Mouse (Mus musculus): Measurements from ENCODE around the gene Rbm4b. TPM values are rescaled to one million over a fixed set of nuclear protein-coding genes. Genes with fewer than 3 reads are reported as not detected.

Gene Rbm4b
- polyA plus RNA-seq, 1 experiment from 2014 or later = 190 TPM

DNA sequence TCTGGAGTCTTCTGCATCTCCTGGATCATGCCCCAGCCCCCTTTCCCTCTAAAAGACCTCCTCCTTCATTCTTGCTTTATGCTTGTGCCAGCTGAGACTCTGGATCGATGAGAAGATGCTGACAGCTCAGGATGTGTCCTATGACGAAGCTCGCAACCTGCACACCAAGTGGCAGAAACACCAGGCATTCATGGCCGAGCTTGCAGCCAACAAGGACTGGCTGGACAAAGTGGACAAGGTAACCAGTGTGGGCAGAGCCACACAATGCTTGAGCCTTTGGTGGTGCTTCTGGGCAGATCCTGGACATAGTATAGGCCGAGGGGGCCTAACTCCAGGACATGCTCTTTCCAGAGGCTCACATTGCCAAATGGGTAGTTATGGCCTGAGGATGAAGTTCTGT, 16.5 kb upstream of the Rbm4b start:
- 93% methylated on average over 5 of the region's 5 CpGs for WGBS
- no peaks in the 10 kb centered on the region for H3K27me3 ChIP-seq (ENCODE audit: control insufficient read depth, insufficient read depth, low read length)
- no peaks in the 10 kb centered on the region for H3K9me3 ChIP-seq (ENCODE audit: control insufficient read depth, low read length)
- ATAC-seq (ENCODE audit: low FRiP score, low TSS enrichment) (no peak), DNase-seq (no peak)
- peaks cover 94% of the 10 kb centered on the region for H3K36me3 ChIP-seq (ENCODE audit: control insufficient read depth, insufficient read depth, low read length)
- H3K9ac ChIP-seq (replicated peaks; ENCODE audit: low read length) = no peak overlapping the region
- H3K4me1 ChIP-seq (ENCODE audit: control insufficient read depth, insufficient read depth, low read length) = no peaks in the 10 kb centered on the region
- H3K4me3 ChIP-seq (replicated peaks; ENCODE audit: low read depth, low read length) = no peak overlapping the region
- no peak overlapping the region for H3K4me2 ChIP-seq (ENCODE audit: low read length)
- H3K27ac ChIP-seq (replicated peaks; ENCODE audit: low read depth, low read length) = no peak overlapping the region

DNA sequence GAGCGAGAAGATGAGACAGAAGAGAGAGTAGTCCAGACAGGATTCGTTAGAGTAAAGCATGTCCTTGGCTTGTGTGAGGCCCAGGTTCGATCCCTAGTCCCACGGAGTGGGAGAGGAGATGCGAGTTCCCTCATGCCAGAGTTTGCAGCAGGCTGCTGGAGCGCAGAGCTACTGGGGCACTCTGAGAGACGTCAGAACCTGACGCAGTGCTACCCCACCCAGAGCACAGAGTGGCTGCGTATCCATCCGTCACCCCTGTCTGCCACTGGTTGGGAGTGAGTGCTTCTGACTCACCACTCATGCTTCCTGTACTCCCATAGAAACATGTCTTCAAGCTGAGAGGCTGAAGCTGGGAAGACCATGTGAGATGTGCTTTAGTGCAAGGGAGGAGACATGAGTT, 14.8 kb upstream of the Rbm4b start:
- 86% methylated on average over 10 of the region's 10 CpGs for WGBS
- H3K4me2 ChIP-seq (ENCODE audit: low read length) = no peak overlapping the region
- no peaks in the 10 kb centered on the region for H3K4me1 ChIP-seq (ENCODE audit: control insufficient read depth, insufficient read depth, low read length)
- no peak overlapping the region for H3K4me3 ChIP-seq (replicated peaks; ENCODE audit: low read depth, low read length)
- no peaks in the 10 kb centered on the region for H3K27me3 ChIP-seq (ENCODE audit: control insufficient read depth, insufficient read depth, low read length)
- ATAC-seq (ENCODE audit: low FRiP score, low TSS enrichment) (no peak), DNase-seq (no peak)
- H3K9ac ChIP-seq (replicated peaks; ENCODE audit: low read length) = no peak overlapping the region
- H3K36me3 ChIP-seq (ENCODE audit: control insufficient read depth, insufficient read depth, low read length) = peaks cover 95% of the 10 kb centered on the region
- H3K9me3 ChIP-seq (ENCODE audit: control insufficient read depth, low read length) = no peaks in the 10 kb centered on the region
- no peak overlapping the region for H3K27ac ChIP-seq (replicated peaks; ENCODE audit: low read depth, low read length)

DNA sequence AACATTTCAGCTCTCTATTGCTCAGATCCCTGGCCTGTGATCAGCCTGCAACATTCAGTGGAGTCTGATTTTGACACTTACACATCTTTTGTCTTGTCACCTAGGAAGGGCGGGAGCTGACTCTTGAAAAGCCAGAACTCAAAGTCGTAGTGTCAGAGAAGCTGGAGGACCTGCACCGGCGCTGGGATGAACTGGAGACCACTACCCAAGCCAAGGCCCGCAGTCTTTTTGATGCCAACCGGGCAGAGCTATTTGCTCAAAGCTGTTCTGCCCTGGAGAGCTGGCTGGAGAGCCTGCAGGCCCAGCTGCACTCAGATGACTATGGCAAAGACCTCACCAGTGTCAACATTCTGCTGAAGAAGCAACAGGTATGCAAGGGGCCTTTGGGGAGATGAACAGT, 14.1 kb upstream of the Rbm4b start:
- Histone ChIP-seq H3K9ac (replicated peaks; ENCODE audit: low read length) (no peak overlapping the region), H3K4me1 (ENCODE audit: control insufficient read depth, insufficient read depth, low read length) (no peaks in the 10 kb centered on the region), H3K4me3 (replicated peaks; ENCODE audit: low read depth, low read length) (no peak overlapping the region), H3K27ac (replicated peaks; ENCODE audit: low read depth, low read length) (no peak overlapping the region), H3K36me3 (ENCODE audit: control insufficient read depth, insufficient read depth, low read length) (peaks cover 96% of the 10 kb centered on the region), H3K27me3 (ENCODE audit: control insufficient read depth, insufficient read depth, low read length) (no peaks in the 10 kb centered on the region), H3K4me2 (ENCODE audit: low read length) (no peak overlapping the region), H3K9me3 (ENCODE audit: control insufficient read depth, low read length) (no peaks in the 10 kb centered on the region)
- 93% methylated on average over 6 of the region's 6 CpGs for WGBS
- DNase-seq (no peak), ATAC-seq (ENCODE audit: low FRiP score, low TSS enrichment) (no peak)

DNA sequence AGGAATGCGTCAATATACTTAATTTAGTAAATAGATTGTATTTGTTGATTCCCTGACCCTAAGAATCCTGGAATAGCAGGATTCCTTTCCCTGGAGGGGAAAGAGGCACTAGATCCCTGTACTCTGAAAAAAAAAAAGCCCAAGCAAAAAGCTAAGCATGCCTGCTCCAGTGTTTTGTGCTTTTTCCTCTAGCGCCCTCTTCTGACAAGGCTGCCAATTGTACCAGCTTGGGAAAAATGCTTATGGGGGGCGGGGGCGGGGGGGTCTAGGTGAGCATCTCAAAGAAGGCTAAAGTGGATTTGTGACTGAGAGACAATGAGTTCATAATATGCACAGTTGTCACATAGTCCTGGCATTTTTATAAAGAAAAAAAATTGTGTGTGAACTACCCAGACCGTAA, 12.8 kb upstream of the Rbm4b start:
- DNase-seq (peak; percentile 73), ATAC-seq (ENCODE audit: low FRiP score, low TSS enrichment) (no peak)
- H3K4me3 ChIP-seq (replicated peaks; ENCODE audit: low read depth, low read length) = no peak overlapping the region
- no peaks in the 10 kb centered on the region for H3K9me3 ChIP-seq (ENCODE audit: control insufficient read depth, low read length)
- no peaks in the 10 kb centered on the region for H3K4me1 ChIP-seq (ENCODE audit: control insufficient read depth, insufficient read depth, low read length)
- H3K9ac ChIP-seq (replicated peaks; ENCODE audit: low read length) = no peak overlapping the region
- no peak overlapping the region for H3K4me2 ChIP-seq (ENCODE audit: low read length)
- peaks cover 94% of the 10 kb centered on the region for H3K36me3 ChIP-seq (ENCODE audit: control insufficient read depth, insufficient read depth, low read length)
- H3K27me3 ChIP-seq (ENCODE audit: control insufficient read depth, insufficient read depth, low read length) = no peaks in the 10 kb centered on the region
- no peak overlapping the region for H3K27ac ChIP-seq (replicated peaks; ENCODE audit: low read depth, low read length)
- 43% methylated on average over 5 of the region's 5 CpGs for WGBS

GRCm38 (mm10) chr19:4744026-4744425, 12.3 kb upstream of the Rbm4b start:
- Histone ChIP-seq H3K4me1 (ENCODE audit: control insufficient read depth, insufficient read depth, low read length) (no peaks in the 10 kb centered on the region), H3K9ac (replicated peaks; ENCODE audit: low read length) (no peak overlapping the region), H3K27ac (replicated peaks; ENCODE audit: low read depth, low read length) (no peak overlapping the region), H3K27me3 (ENCODE audit: control insufficient read depth, insufficient read depth, low read length) (no peaks in the 10 kb centered on the region), H3K4me3 (replicated peaks; ENCODE audit: low read depth, low read length) (no peak overlapping the region), H3K4me2 (ENCODE audit: low read length) (no peak overlapping the region), H3K36me3 (ENCODE audit: control insufficient read depth, insufficient read depth, low read length) (peaks cover 95% of the 10 kb centered on the region), H3K9me3 (ENCODE audit: control insufficient read depth, low read length) (no peaks in the 10 kb centered on the region)
- DNase-seq (no peak), ATAC-seq (ENCODE audit: low FRiP score, low TSS enrichment) (no peak)
- WGBS = 84% methylated on average over 14 of the region's 14 CpGs

DNA sequence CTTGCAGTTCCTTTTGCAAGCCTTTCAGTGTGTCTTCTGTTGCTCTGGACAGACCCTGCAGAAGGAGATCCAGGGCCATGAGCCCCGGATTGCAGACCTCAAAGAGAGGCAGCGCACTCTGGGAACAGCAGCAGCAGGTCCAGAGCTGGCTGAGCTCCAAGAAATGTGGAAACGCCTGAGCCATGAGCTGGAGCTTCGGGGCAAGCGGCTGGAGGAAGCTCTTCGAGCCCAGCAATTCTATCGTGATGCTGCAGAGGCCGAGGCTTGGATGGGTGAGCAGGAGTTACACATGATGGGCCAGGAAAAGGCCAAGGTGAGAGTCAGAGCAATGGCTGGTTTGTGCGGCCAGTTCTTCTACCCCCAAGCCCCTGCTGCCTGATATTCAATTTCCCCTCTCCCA, 11.2 kb upstream of the Rbm4b start:
- WGBS = 78% methylated on average over 9 of the region's 9 CpGs
- no peaks in the 10 kb centered on the region for H3K27me3 ChIP-seq (ENCODE audit: control insufficient read depth, insufficient read depth, low read length)
- DNase-seq (peak; percentile 55), ATAC-seq (ENCODE audit: low FRiP score, low TSS enrichment) (no peak)
- no peak overlapping the region for H3K27ac ChIP-seq (replicated peaks; ENCODE audit: low read depth, low read length)
- H3K4me2 ChIP-seq (ENCODE audit: low read length) = no peak overlapping the region
- no peaks in the 10 kb centered on the region for H3K9me3 ChIP-seq (ENCODE audit: control insufficient read depth, low read length)
- no peaks in the 10 kb centered on the region for H3K4me1 ChIP-seq (ENCODE audit: control insufficient read depth, insufficient read depth, low read length)
- no peak overlapping the region for H3K4me3 ChIP-seq (replicated peaks; ENCODE audit: low read depth, low read length)
- H3K36me3 ChIP-seq (ENCODE audit: control insufficient read depth, insufficient read depth, low read length) = peaks cover 95% of the 10 kb centered on the region
- H3K9ac ChIP-seq (replicated peaks; ENCODE audit: low read length) = peak overlapping the region; percentile 10; the same call in 1 of the 2 replicates

DNA sequence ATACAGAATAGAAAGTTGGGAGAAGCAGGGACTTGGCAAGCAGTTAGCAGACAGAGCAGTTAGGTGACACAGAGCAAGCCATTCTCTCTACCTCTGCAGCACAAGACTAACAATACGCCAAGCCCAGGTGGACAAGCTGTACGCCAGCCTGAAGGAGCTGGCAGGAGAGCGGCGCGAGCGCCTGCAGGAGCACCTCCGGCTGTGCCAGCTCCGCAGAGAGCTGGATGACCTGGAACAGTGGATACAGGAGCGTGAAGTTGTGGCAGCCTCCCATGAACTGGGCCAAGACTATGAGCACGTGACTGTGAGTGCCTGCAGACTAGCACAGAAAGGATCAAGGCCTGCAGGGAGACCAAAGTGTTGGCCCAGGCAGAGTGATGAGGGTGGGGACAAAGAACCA, 10.6 kb upstream of the Rbm4b start:
- H3K27me3 ChIP-seq (ENCODE audit: control insufficient read depth, insufficient read depth, low read length) = no peaks in the 10 kb centered on the region
- no peak overlapping the region for H3K9ac ChIP-seq (replicated peaks; ENCODE audit: low read length)
- H3K4me1 ChIP-seq (ENCODE audit: control insufficient read depth, insufficient read depth, low read length) = no peaks in the 10 kb centered on the region
- DNase-seq (no peak), ATAC-seq (ENCODE audit: low FRiP score, low TSS enrichment) (no peak)
- no peak overlapping the region for H3K4me3 ChIP-seq (replicated peaks; ENCODE audit: low read depth, low read length)
- H3K4me2 ChIP-seq (ENCODE audit: low read length) = no peak overlapping the region
- H3K36me3 ChIP-seq (ENCODE audit: control insufficient read depth, insufficient read depth, low read length) = peaks cover 95% of the 10 kb centered on the region
- 95% methylated on average over 10 of the region's 10 CpGs for WGBS
- H3K9me3 ChIP-seq (ENCODE audit: control insufficient read depth, low read length) = no peaks in the 10 kb centered on the region
- no peak overlapping the region for H3K27ac ChIP-seq (replicated peaks; ENCODE audit: low read depth, low read length)

GRCm38 (mm10) chr19:4746611-4747010, 9.7 kb upstream of the Rbm4b start:
- Histone ChIP-seq H3K9ac (replicated peaks; ENCODE audit: low read length) (no peak overlapping the region), H3K27me3 (ENCODE audit: control insufficient read depth, insufficient read depth, low read length) (no peaks in the 10 kb centered on the region), H3K4me1 (ENCODE audit: control insufficient read depth, insufficient read depth, low read length) (no peaks in the 10 kb centered on the region), H3K36me3 (ENCODE audit: control insufficient read depth, insufficient read depth, low read length) (peaks cover 95% of the 10 kb centered on the region), H3K9me3 (ENCODE audit: control insufficient read depth, low read length) (no peaks in the 10 kb centered on the region), H3K27ac (replicated peaks; ENCODE audit: low read depth, low read length) (no peak overlapping the region), H3K4me3 (replicated peaks; ENCODE audit: low read depth, low read length) (no peak overlapping the region), H3K4me2 (ENCODE audit: low read length) (no peak overlapping the region)
- 85% methylated on average over 14 of the region's 14 CpGs for WGBS
- DNase-seq = no peak
- no peak for ATAC-seq (ENCODE audit: low FRiP score, low TSS enrichment)

DNA sequence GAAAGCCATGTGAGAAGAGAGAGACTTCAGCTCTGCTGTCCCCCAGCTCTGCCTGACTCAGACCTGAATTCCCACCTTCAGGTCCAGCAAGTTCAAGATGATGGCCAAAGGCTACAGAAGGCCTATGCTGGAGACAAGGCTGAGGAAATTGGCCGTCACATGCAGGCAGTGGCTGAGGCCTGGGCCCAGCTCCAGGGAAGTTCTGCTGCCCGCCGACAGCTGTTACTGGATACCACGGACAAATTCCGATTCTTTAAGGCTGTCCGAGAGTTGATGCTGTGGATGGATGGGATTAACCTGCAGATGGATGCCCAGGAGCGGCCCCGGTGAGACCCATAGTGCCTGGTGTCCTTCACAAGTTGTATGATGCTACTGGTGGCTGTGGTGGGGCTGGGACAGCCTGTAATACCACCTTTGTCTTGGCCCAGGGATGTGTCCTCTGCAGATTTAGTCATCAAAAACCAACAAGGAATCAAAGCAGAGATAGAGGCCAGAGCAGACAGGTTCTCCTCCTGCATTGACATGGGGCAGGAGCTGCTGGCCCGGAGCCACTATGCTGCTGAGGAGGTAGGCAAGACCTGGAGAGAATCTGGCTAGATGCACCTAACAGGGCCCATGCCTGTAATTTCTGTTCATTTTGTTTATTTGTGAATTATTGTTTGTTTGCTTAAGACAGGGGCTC, 8.5 kb upstream of the Rbm4b start:
- DNase-seq (no peak), ATAC-seq (ENCODE audit: low FRiP score, low TSS enrichment) (no peak)
- no peak overlapping the region for H3K9ac ChIP-seq (replicated peaks; ENCODE audit: low read length)
- H3K27me3 ChIP-seq (ENCODE audit: control insufficient read depth, insufficient read depth, low read length) = no peaks in the 10 kb centered on the region
- 90% methylated on average over 9 of the region's 9 CpGs for WGBS
- H3K4me2 ChIP-seq (ENCODE audit: low read length) = no peak overlapping the region
- H3K36me3 ChIP-seq (ENCODE audit: control insufficient read depth, insufficient read depth, low read length) = peaks cover 95% of the 10 kb centered on the region
- H3K4me1 ChIP-seq (ENCODE audit: control insufficient read depth, insufficient read depth, low read length) = no peaks in the 10 kb centered on the region
- no peak overlapping the region for H3K27ac ChIP-seq (replicated peaks; ENCODE audit: low read depth, low read length)
- H3K9me3 ChIP-seq (ENCODE audit: control insufficient read depth, low read length) = no peaks in the 10 kb centered on the region
- H3K4me3 ChIP-seq (replicated peaks; ENCODE audit: low read depth, low read length) = no peak overlapping the region

Measured in midbrain, embryonic 14.5 days (tissue).